29 mouse cellular contexts compared by ENCODE assay signal in the genomic region with DNA sequence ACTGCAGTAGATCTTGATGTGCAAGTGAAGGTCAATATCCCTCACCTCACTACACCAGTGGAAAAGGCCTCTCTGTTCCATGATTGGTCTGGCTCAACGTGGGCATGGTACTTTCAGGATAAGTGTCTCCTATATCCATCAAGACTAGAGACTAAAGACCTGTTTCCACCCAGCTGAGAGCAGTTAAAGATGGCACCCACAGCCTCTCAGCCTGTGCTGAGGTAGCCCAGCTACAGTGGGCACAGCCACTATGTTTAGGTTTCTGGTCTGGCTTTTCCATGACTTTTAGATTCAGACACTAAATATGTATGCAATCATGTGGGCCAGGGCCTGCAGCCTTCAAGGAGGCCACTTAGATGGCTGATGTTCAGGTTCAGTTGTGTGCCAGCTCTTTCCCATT.
DNase-seq lines count a peak whose midpoint lies in the region; ATAC-seq and TF ChIP-seq lines count a peak whose summit lies in the region.
"Had no signal": no experiment of that assay in that cellular context is flagged by ENCODE, and none has a peak within 500 bp of the region (broad histone marks: within the 10 kb centered on the region; RNA-seq: fewer than 3 reads in every experiment).

No protein-coding gene starts in this region.

- H3K9me3 ChIP-seq in hindbrain, embryonic 10.5 days: no peaks in the 10 kb centered on the region
- H3K9me3 ChIP-seq in hindbrain, embryonic 11.5 days (ENCODE audit: control insufficient read depth, low read length): no peaks in the 10 kb centered on the region
- no peaks in the 10 kb centered on the region for H3K9me3 ChIP-seq in hindbrain, embryonic 13.5 days
- H3K9me3 ChIP-seq in hindbrain, postnatal 0 days (ENCODE audit: low read length): no peaks in the 10 kb centered on the region
- no peaks in the 10 kb centered on the region for H3K9me3 ChIP-seq in midbrain, embryonic 15.5 days
- H3K9me3 ChIP-seq: embryonic facial prominence, embryonic 10.5 days; embryonic facial prominence, embryonic 15.5 days; forebrain, embryonic 13.5 days; heart, embryonic 13.5 days; limb, embryonic 13.5 days; lung, embryonic 15.5 days had no signal

- no peaks in the 10 kb centered on the region for H3K36me3 ChIP-seq in hindbrain, embryonic 10.5 days
- H3K36me3 ChIP-seq in hindbrain, embryonic 11.5 days (ENCODE audit: control insufficient read depth, insufficient read depth, low read length): no peaks in the 10 kb centered on the region
- no peaks in the 10 kb centered on the region for H3K36me3 ChIP-seq in hindbrain, embryonic 13.5 days
- H3K36me3 ChIP-seq in hindbrain, postnatal 0 days (ENCODE audit: insufficient read depth, low read length): no peaks in the 10 kb centered on the region
- H3K36me3 ChIP-seq in midbrain, embryonic 15.5 days (replicated peaks): no peaks in the 10 kb centered on the region
- H3K36me3 ChIP-seq: embryonic facial prominence, embryonic 10.5 days; embryonic facial prominence, embryonic 15.5 days; heart, embryonic 13.5 days; limb, embryonic 13.5 days; lung, embryonic 15.5 days had no signal

- no peak overlapping the region for H3K4me3 ChIP-seq in hindbrain, embryonic 10.5 days
- H3K4me3 ChIP-seq in hindbrain, embryonic 11.5 days (ENCODE audit: low read depth, low read length): no peak overlapping the region
- H3K4me3 ChIP-seq in hindbrain, embryonic 13.5 days: no peak overlapping the region
- no peak overlapping the region for H3K4me3 ChIP-seq in hindbrain, postnatal 0 days (ENCODE audit: low read length)
- H3K4me3 ChIP-seq in midbrain, embryonic 15.5 days: no peak overlapping the region
- H3K4me3 ChIP-seq: embryonic facial prominence, embryonic 10.5 days; embryonic facial prominence, embryonic 15.5 days; forebrain, embryonic 13.5 days; heart, adult 2 months; heart, embryonic 13.5 days; left cerebral cortex, adult 2 months; limb, embryonic 13.5 days; lung, embryonic 15.5 days had no signal

- H3K9ac ChIP-seq in hindbrain, embryonic 11.5 days (ENCODE audit: low read depth, low read length): no peak overlapping the region
- H3K9ac ChIP-seq in hindbrain, embryonic 13.5 days: no peak overlapping the region
- H3K9ac ChIP-seq in hindbrain, postnatal 0 days (replicated peaks; ENCODE audit: low read length): no peak overlapping the region
- no peak overlapping the region for H3K9ac ChIP-seq in midbrain, embryonic 15.5 days
- H3K9ac ChIP-seq: embryonic facial prominence, embryonic 15.5 days; forebrain, embryonic 13.5 days; heart, embryonic 13.5 days; limb, embryonic 13.5 days; lung, embryonic 15.5 days had no signal

- H3K27me3 ChIP-seq in hindbrain, embryonic 10.5 days (ENCODE audit: insufficient read depth, poor library complexity, severe bottlenecking): no peaks in the 10 kb centered on the region
- H3K27me3 ChIP-seq in hindbrain, embryonic 11.5 days (ENCODE audit: control insufficient read depth, insufficient read depth, low read length): no peaks in the 10 kb centered on the region
- H3K27me3 ChIP-seq in hindbrain, embryonic 13.5 days: no peaks in the 10 kb centered on the region
- no peaks in the 10 kb centered on the region for H3K27me3 ChIP-seq in hindbrain, postnatal 0 days (ENCODE audit: insufficient read depth, low read length)
- no peaks in the 10 kb centered on the region for H3K27me3 ChIP-seq in midbrain, embryonic 15.5 days (replicated peaks)
- H3K27me3 ChIP-seq: embryonic facial prominence, embryonic 15.5 days; forebrain, embryonic 13.5 days; heart, embryonic 13.5 days; limb, embryonic 13.5 days; lung, embryonic 15.5 days had no signal

- H3K27ac ChIP-seq in hindbrain, embryonic 10.5 days: peak overlapping the region; percentile 35
- no peak overlapping the region for H3K27ac ChIP-seq in hindbrain, embryonic 11.5 days (ENCODE audit: low read depth, low read length)
- peak overlapping the region; percentile 73 for H3K27ac ChIP-seq in hindbrain, embryonic 13.5 days
- H3K27ac ChIP-seq in hindbrain, postnatal 0 days: peak overlapping the region; percentile 67; the same call in 1 of the 2 replicates
- 0 out of 2 replicates have a peak overlapping the region, but pooled peaks have one; percentile 4 for H3K27ac ChIP-seq in midbrain, embryonic 15.5 days
- H3K27ac ChIP-seq: embryonic facial prominence, embryonic 10.5 days; embryonic facial prominence, embryonic 15.5 days; forebrain, embryonic 13.5 days; heart, adult 2 months; heart, embryonic 13.5 days; left cerebral cortex, adult 2 months; limb, embryonic 13.5 days; lung, embryonic 15.5 days; stomach, postnatal 0 days had no signal

- 85% methylated on average over 1 of the region's 1 CpGs for WGBS in hindbrain, embryonic 10.5 days
- WGBS in hindbrain, embryonic 11.5 days: 83% methylated on average over 1 of the region's 1 CpGs
- 85% methylated on average over 1 of the region's 1 CpGs for WGBS in hindbrain, embryonic 13.5 days
- WGBS in hindbrain, postnatal 0 days: 87% methylated on average over 1 of the region's 1 CpGs
- 71% methylated on average over 1 of the region's 1 CpGs for WGBS in midbrain, embryonic 15.5 days

- no peak for ATAC-seq in hindbrain, embryonic 11.5 days (ENCODE audit: low FRiP score)
- no peak for ATAC-seq in hindbrain, embryonic 13.5 days (ENCODE audit: low FRiP score)
- no peak for ATAC-seq in hindbrain, postnatal 0 days
- no peak for ATAC-seq in midbrain, embryonic 15.5 days (replicated peaks)
- ATAC-seq in granulocyte monocyte progenitor cell, adult 5-6 weeks (replicated peaks; ENCODE audit: poor library complexity, severe bottlenecking): no peak
- ATAC-seq: forebrain, embryonic 13.5 days; intestine, postnatal 0 days had no signal

- no peak overlapping the region for H3K4me2 ChIP-seq in hindbrain, embryonic 11.5 days (replicated peaks; ENCODE audit: low read depth, low read length)
- H3K4me2 ChIP-seq in hindbrain, embryonic 13.5 days: no peak overlapping the region
- no peak overlapping the region for H3K4me2 ChIP-seq in hindbrain, postnatal 0 days (ENCODE audit: low read depth, low read length)
- H3K4me2 ChIP-seq in midbrain, embryonic 15.5 days: no peak overlapping the region
- H3K4me2 ChIP-seq: embryonic facial prominence, embryonic 15.5 days; forebrain, embryonic 13.5 days; heart, embryonic 13.5 days; limb, embryonic 13.5 days; liver, embryonic 11.5 days; lung, embryonic 15.5 days had no signal

- H3K4me1 ChIP-seq in hindbrain, embryonic 10.5 days (replicated peaks): peaks cover 11% of the 10 kb centered on the region
- no peaks in the 10 kb centered on the region; the same call in 1 of the 2 replicates for H3K4me1 ChIP-seq in hindbrain, embryonic 11.5 days (replicated peaks; ENCODE audit: control insufficient read depth, insufficient read depth, low read length)
- H3K4me1 ChIP-seq in hindbrain, embryonic 13.5 days (replicated peaks): peaks cover 14% of the 10 kb centered on the region; the same call in 1 of the 2 replicates
- no peaks in the 10 kb centered on the region for H3K4me1 ChIP-seq in hindbrain, postnatal 0 days (ENCODE audit: insufficient read depth, low read length)
- H3K4me1 ChIP-seq in midbrain, embryonic 15.5 days: 0 out of 2 replicates have a peak, but pooled peaks cover 8% of the 10 kb centered on the region
- H3K4me1 ChIP-seq: limb, embryonic 13.5 days; lung, embryonic 15.5 days had no signal

- no peak for DNase-seq in hindbrain, embryonic 10.5 days (ENCODE audit: low spot score)
- DNase-seq in hindbrain, embryonic 11.5 days (ENCODE audit: low spot score): no peak
- DNase-seq in hindbrain, postnatal 0 days (ENCODE audit: low spot score): no peak
- DNase-seq in thymus, postnatal 10 days (ENCODE audit: low spot score in 2 of 2): no peak
- no peak for DNase-seq in frontal cortex, postnatal 10 days (ENCODE audit: low spot score in 2 of 2)
- DNase-seq: adrenal gland, postnatal 25 days; cerebellum, adult 18-20 months; cerebellum, postnatal 14 days; gastrocnemius, postnatal 25 days; heart, adult 2 months; heart, postnatal 10 days; kidney, adult 9 months; kidney, postnatal 10 days; right cerebral cortex, postnatal 4 days; thymus, adult 18-20 months; thymus, postnatal 36 days had no signal

- TF ChIP-seq CTCF in hindbrain, postnatal 0 days (IDR thresholded peaks at IDR 0.05; ENCODE audit: low read depth): no peak
